Mouse (Mus musculus): Measurements from ENCODE around the gene B4galt4. TPM values are rescaled to one million over a fixed set of nuclear protein-coding genes. Genes with fewer than 3 reads are reported as not detected.

B4galt4 gene
- polyA plus RNA-seq, 1 experiment = 17.1 TPM

DNA sequence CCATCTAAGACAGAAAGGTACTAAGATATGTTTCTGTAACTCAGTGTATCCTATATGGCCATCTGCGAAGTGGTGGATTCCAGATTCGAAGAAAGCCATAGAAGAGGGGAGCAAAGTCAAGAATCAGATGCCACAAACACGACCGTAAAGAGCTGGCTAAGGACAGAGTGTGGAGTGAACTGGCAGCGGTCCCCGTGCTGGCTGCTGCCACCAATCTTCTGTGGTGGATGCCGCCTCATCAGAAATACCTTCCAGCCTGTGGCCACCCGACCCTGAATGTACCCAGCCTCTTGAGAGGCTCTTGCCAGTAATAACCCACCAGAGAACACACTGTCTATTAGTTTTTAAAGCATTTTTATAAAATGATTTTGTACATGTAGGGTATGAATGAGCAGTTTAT is 26.3 kb downstream of the B4galt4 start:
- H3K27me3 ChIP-seq (ENCODE audit: control insufficient read depth, insufficient read depth, low read length, poor library complexity, severe bottlenecking) = no peaks in the 10 kb centered on the region
- H3K9me3 ChIP-seq (replicated peaks; ENCODE audit: control insufficient read depth, insufficient read depth, low read length, poor library complexity, severe bottlenecking) = no peaks in the 10 kb centered on the region
- no peak overlapping the region for H3K9ac ChIP-seq (ENCODE audit: low read depth, poor library complexity, severe bottlenecking)
- H3K4me3 ChIP-seq (ENCODE audit: low read depth, low read length) = no peak overlapping the region
- TF ChIP-seq EP300 (IDR thresholded peaks at IDR 0.05; ENCODE audit: insufficient read depth, low read depth, low read length) = no peak
- H3K27ac ChIP-seq (ENCODE audit: insufficient read depth, low read length) = no peak overlapping the region
- H3K4me1 ChIP-seq (ENCODE audit: control insufficient read depth, insufficient read depth, low read length) = no peaks in the 10 kb centered on the region
- H3K36me3 ChIP-seq (ENCODE audit: control insufficient read depth, insufficient read depth, low read length, poor library complexity, severe bottlenecking) = no peaks in the 10 kb centered on the region

DNA sequence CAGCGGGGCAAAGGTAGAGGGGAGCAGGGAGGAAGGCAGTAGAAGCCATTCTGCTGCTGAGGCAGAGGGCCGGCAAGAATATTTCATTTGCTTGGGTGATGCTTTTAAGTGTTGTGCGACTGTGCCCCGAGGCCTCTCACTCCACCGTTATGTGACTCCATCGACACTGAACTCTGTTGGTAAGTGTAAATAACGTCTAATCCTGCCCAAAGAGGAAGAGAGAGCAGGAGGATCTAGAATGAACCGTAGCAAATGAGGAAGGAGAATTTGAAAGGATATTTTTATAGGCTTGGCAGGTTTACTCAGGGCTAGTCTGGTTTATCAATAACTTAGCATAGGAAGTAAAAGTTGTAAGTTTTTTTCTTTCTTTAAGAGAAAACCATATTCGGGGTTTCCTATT is 27.5 kb downstream of the B4galt4 start:
- Histone ChIP-seq H3K4me3 (ENCODE audit: low read depth, low read length) (no peak overlapping the region), H3K36me3 (ENCODE audit: control insufficient read depth, insufficient read depth, low read length, poor library complexity, severe bottlenecking) (no peaks in the 10 kb centered on the region), H3K4me1 (ENCODE audit: control insufficient read depth, insufficient read depth, low read length) (no peaks in the 10 kb centered on the region), H3K27ac (ENCODE audit: insufficient read depth, low read length) (no peak overlapping the region), H3K9ac (ENCODE audit: low read depth, poor library complexity, severe bottlenecking) (no peak overlapping the region), H3K9me3 (replicated peaks; ENCODE audit: control insufficient read depth, insufficient read depth, low read length, poor library complexity, severe bottlenecking) (no peaks in the 10 kb centered on the region), H3K27me3 (ENCODE audit: control insufficient read depth, insufficient read depth, low read length, poor library complexity, severe bottlenecking) (no peaks in the 10 kb centered on the region)
- TF ChIP-seq POLR2A (IDR thresholded peaks at IDR 0.05; ENCODE audit: insufficient read depth, low read length) (no peak), EP300 (IDR thresholded peaks at IDR 0.05; ENCODE audit: insufficient read depth, low read depth, low read length) (no peak), CTCF (IDR thresholded peaks at IDR 0.05; ENCODE audit: low read depth, low read length) (no peak)

DNA sequence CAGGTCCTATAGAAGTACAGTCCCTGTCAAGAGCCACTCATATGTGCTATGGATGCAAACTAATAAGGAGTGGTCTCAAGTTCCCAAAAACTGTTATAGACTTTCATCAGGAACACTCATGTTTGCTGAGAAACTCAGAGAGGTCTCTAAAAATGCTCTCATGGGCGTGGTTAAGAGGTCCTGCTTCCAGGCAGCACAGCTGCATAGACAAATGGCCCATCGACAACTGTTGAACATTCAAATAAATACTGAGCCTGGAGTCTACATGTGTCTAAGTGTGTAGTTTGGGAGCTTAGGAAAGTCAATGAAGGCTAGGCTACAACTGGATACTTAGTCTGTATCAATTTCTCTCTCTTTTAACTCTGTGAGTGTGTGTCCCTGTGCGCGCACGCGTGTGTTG is 29.1 kb downstream of the B4galt4 start:
- Histone ChIP-seq H3K27me3 (ENCODE audit: control insufficient read depth, insufficient read depth, low read length, poor library complexity, severe bottlenecking) (no peaks in the 10 kb centered on the region), H3K36me3 (ENCODE audit: control insufficient read depth, insufficient read depth, low read length, poor library complexity, severe bottlenecking) (no peaks in the 10 kb centered on the region), H3K4me1 (ENCODE audit: control insufficient read depth, insufficient read depth, low read length) (no peaks in the 10 kb centered on the region), H3K9me3 (replicated peaks; ENCODE audit: control insufficient read depth, insufficient read depth, low read length, poor library complexity, severe bottlenecking) (no peaks in the 10 kb centered on the region), H3K9ac (ENCODE audit: low read depth, poor library complexity, severe bottlenecking) (no peak overlapping the region), H3K4me3 (ENCODE audit: low read depth, low read length) (no peak overlapping the region), H3K27ac (ENCODE audit: insufficient read depth, low read length) (no peak overlapping the region)
- TF ChIP-seq CTCF (IDR thresholded peaks at IDR 0.05; ENCODE audit: low read depth, low read length) (no peak), POLR2A (IDR thresholded peaks at IDR 0.05; ENCODE audit: insufficient read depth, low read length) (no peak), EP300 (IDR thresholded peaks at IDR 0.05; ENCODE audit: insufficient read depth, low read depth, low read length) (no peak)

DNA sequence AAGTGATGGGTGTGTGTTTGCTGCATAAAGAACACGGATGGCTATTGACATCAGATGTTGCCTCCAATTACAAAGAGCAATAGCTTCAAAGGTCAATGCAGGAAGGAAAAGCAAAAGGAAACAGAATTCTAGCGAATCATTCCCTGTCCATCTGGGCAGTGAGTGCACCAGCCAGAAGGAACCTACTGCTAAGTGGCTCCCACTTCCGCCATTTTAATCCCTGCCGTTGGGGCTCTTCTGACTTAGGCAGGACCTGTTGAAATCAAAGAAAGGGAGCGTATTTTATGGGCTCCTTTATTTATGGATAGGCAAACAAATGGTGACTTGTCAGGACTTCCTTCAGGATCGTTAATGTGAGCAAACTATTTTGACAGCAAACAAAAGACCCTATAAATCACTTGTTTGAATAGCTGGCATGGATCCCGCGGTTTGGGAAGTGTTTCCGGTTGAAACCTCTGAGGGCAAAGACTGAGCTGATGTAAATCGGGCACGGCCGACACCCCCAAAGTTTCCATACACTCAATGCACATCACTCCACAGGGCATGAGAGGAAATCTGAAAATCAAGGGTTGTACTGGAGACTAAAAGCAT is 30.9 kb downstream of the B4galt4 start:
- no peaks in the 10 kb centered on the region for H3K36me3 ChIP-seq (ENCODE audit: control insufficient read depth, insufficient read depth, low read length, poor library complexity, severe bottlenecking)
- H3K27me3 ChIP-seq (ENCODE audit: control insufficient read depth, insufficient read depth, low read length, poor library complexity, severe bottlenecking) = no peaks in the 10 kb centered on the region
- no peak overlapping the region for H3K27ac ChIP-seq (ENCODE audit: insufficient read depth, low read length)
- no peaks in the 10 kb centered on the region for H3K9me3 ChIP-seq (replicated peaks; ENCODE audit: control insufficient read depth, insufficient read depth, low read length, poor library complexity, severe bottlenecking)
- H3K4me1 ChIP-seq (ENCODE audit: control insufficient read depth, insufficient read depth, low read length) = no peaks in the 10 kb centered on the region
- no peak for TF ChIP-seq POLR2A (IDR thresholded peaks at IDR 0.05; ENCODE audit: insufficient read depth, low read length)
- no peak for TF ChIP-seq CTCF (IDR thresholded peaks at IDR 0.05; ENCODE audit: low read depth, low read length)
- TF ChIP-seq EP300 (IDR thresholded peaks at IDR 0.05; ENCODE audit: insufficient read depth, low read depth, low read length) = no peak
- no peak overlapping the region for H3K9ac ChIP-seq (ENCODE audit: low read depth, poor library complexity, severe bottlenecking)
- H3K4me3 ChIP-seq (ENCODE audit: low read depth, low read length) = no peak overlapping the region

DNA sequence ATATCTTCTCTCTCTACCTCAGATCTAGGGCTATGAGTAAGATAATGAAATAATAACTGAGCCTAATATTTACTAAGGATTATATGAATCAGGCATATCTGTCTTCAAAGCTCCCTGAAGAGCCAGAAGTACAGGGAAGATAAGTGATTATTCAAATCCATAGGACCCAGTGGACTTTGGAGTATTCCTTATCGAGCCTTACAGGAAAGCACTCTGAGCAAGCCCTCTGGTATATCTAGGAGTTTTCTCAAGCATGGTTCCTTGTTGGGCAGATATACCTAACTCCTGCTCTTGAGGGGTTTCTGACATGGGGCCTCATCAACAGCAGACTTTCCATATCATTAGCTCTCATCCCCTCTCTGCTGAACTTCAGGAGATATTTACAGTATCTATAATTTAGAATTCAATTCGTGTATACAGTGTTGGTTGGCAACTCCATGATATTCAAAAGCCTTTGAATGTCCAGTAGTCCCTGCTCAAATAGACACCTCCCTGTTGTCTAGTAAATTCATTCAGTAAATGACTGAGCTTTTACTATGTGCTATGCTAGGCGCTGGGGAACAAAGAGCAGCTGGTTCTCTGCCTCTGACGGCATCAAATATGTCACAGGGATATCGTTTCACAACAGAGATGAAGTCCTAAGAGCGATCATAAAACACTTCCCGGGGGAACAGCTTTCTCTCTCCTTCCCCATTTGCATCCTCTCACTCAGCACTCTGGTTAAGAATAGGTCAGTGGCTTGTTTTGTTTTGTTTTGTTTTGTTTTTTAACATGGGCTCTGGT is 33.1 kb downstream of the B4galt4 start:
- H3K27ac ChIP-seq (ENCODE audit: insufficient read depth, low read length) = no peak overlapping the region
- H3K4me3 ChIP-seq (ENCODE audit: low read depth, low read length) = no peak overlapping the region
- no peaks in the 10 kb centered on the region for H3K9me3 ChIP-seq (replicated peaks; ENCODE audit: control insufficient read depth, insufficient read depth, low read length, poor library complexity, severe bottlenecking)
- no peaks in the 10 kb centered on the region for H3K36me3 ChIP-seq (ENCODE audit: control insufficient read depth, insufficient read depth, low read length, poor library complexity, severe bottlenecking)
- TF ChIP-seq CTCF (IDR thresholded peaks at IDR 0.05; ENCODE audit: low read depth, low read length) (no peak), EP300 (IDR thresholded peaks at IDR 0.05; ENCODE audit: insufficient read depth, low read depth, low read length) (no peak), POLR2A (IDR thresholded peaks at IDR 0.05; ENCODE audit: insufficient read depth, low read length) (no peak)
- H3K9ac ChIP-seq (ENCODE audit: low read depth, poor library complexity, severe bottlenecking) = no peak overlapping the region
- no peaks in the 10 kb centered on the region for H3K27me3 ChIP-seq (ENCODE audit: control insufficient read depth, insufficient read depth, low read length, poor library complexity, severe bottlenecking)
- no peaks in the 10 kb centered on the region for H3K4me1 ChIP-seq (ENCODE audit: control insufficient read depth, insufficient read depth, low read length)

DNA sequence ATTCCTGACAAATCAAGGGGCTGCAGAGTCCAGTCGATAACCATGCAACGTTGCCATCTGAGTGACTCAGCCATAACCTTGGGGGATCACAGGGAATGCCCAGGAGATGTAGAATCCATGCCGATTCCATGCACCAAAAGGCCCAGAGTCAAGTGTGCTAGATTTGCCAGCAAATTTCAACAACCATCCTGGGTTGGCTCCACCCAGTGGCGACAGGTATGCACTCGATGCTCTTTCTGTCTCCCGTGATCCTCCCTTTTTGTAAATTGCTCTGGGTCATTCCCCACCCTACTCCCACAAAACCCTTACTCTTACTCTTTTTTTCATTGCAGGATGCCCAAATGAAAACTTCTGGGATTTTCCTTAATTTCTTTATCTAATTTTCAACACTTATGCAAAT is 34.3 kb downstream of the B4galt4 start:
- H3K27ac ChIP-seq (ENCODE audit: insufficient read depth, low read length) = no peak overlapping the region
- peak; percentile 43 for TF ChIP-seq CTCF (IDR thresholded peaks at IDR 0.05; ENCODE audit: low read depth, low read length)
- TF ChIP-seq EP300 (IDR thresholded peaks at IDR 0.05; ENCODE audit: insufficient read depth, low read depth, low read length) = no peak
- TF ChIP-seq POLR2A (IDR thresholded peaks at IDR 0.05; ENCODE audit: insufficient read depth, low read length) = no peak
- no peaks in the 10 kb centered on the region for H3K36me3 ChIP-seq (ENCODE audit: control insufficient read depth, insufficient read depth, low read length, poor library complexity, severe bottlenecking)
- H3K9me3 ChIP-seq (replicated peaks; ENCODE audit: control insufficient read depth, insufficient read depth, low read length, poor library complexity, severe bottlenecking) = no peaks in the 10 kb centered on the region
- H3K27me3 ChIP-seq (ENCODE audit: control insufficient read depth, insufficient read depth, low read length, poor library complexity, severe bottlenecking) = no peaks in the 10 kb centered on the region
- H3K9ac ChIP-seq (ENCODE audit: low read depth, poor library complexity, severe bottlenecking) = no peak overlapping the region
- no peak overlapping the region for H3K4me3 ChIP-seq (ENCODE audit: low read depth, low read length)
- no peaks in the 10 kb centered on the region for H3K4me1 ChIP-seq (ENCODE audit: control insufficient read depth, insufficient read depth, low read length)

Data from ES-Bruce4 (cell line).